Mouse (Mus musculus) gastrocnemius, postnatal 36 days (tissue): ENCODE results near the gene Rhod. TPM values are rescaled to one million over a fixed set of nuclear protein-coding genes. Genes with fewer than 3 reads are reported as not detected.

Experiments used
- total RNA-seq, 2 experiments: library from RNA; stranded (reverse); gene quantifications; 2 replicates each; pipeline ENCODE4 v1.2.3; 2021

Gene Rhod
- total RNA-seq, 2 experiments from 2014 or later: 0.39 to 0.69 TPM

Other genes with a start within 250 kb of the Rhod start
- 1 to 10 TPM; 4.7 to 5.6 TPM for gene Tbc1d10c, start 248.1 kb downstream of the Rhod start, total RNA-seq
- 100 to 1,000 TPM; 196 to 211 TPM for gene Ppp1ca, start 247.4 kb downstream of the Rhod start, total RNA-seq
- gene Rad9a, start 237.8 kb downstream of the Rhod start, total RNA-seq: 1 to 10 TPM; 2.3 to 2.9 TPM
- gene Clcf1, start 225.2 kb downstream of the Rhod start, total RNA-seq: under 1 TPM; 0.52 to 0.61 TPM
- gene AC109138.7, start 225.1 kb downstream of the Rhod start, total RNA-seq: not detected
- gene Pold4, start 207.5 kb downstream of the Rhod start, total RNA-seq: 10 to 100 TPM; 16.0 to 21.1 TPM
- 1 to 10 TPM; 2.4 to 3.0 TPM for gene Ssh3, start 170.3 kb downstream of the Rhod start, total RNA-seq
- under 1 TPM; 0.23 to 0.27 TPM for gene Ankrd13d, start 156.3 kb downstream of the Rhod start, total RNA-seq
- gene Grk2, start 133.2 kb downstream of the Rhod start, total RNA-seq: 10 to 100 TPM; 41.5 to 52.0 TPM
- gene Kdm2a, start 41.1 kb downstream of the Rhod start, total RNA-seq: 10 to 100 TPM; 26.5 to 32.2 TPM
- 1 to 10 TPM; 8.5 to 8.6 TPM for gene Syt12, start 38.0 kb upstream of the Rhod start, total RNA-seq
- not detected for gene 2010003K11Rik, start 59.2 kb upstream of the Rhod start, total RNA-seq
- gene Pcx, start 71.0 kb upstream of the Rhod start, total RNA-seq: 10 to 100 TPM; 62.5 to 63.4 TPM
- gene Lrfn4, start 176.2 kb upstream of the Rhod start, total RNA-seq: 1 to 10 TPM; 1.1 to 1.8 TPM
- 1 to 10 TPM; 4.6 to 5.7 TPM for gene Rce1, start 186.2 kb upstream of the Rhod start, total RNA-seq